Mouse (Mus musculus) ES-CJ7 (cell line): ENCODE measurements at regions not wholly inside any gene's neighbourhood (a gene's known extent, or its start where the extent isn't known, plus 50 kb on each side); places are given as distances from the start of the nearest gene placed in this dataset.

Source experiments
- DNase-seq: peaks from one replicate; pipeline ENCODE4 v3.0.0; 2011; ENCODE audit warnings: low read depth, low spot score

DNA sequence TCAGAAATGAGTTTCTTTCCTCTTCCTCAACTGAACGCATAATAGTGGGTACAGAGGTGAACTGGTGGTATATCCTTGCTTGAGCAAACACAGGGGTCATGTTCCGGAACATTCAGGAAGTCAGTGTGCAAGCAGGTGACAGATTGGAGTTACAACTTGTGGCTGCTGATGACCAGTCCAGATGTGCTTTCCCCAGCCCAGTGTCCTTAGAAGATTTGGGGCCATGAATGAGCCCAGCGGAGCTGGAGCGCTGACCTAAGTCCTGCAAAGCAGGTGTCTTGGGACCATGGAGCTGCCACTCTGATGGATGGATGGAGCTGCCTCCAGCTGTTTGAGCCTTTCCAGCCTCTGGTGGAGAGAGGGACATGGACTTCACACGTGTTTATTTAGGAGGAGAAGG lies 72.6 kb upstream of the Intu start:
- DNase-seq = no peak

DNA sequence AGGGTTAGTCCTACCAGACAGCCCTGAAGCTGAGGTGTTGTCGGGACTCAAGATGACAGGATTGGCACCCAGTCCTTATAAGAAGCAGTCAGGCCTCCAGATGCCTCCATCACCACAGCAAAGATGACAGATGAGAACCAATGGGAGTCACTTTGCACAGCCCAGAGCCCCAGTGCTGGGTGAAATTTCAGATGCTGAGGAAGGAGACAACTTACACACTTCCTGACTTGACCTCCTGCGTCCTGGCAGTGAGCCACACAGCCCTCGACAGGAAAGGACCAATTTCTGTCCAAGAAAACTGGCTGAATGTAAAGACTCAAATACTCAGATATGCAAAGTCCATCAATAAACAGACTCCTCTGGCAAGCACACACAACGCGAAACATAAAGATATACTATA lies 67.6 kb upstream of the Intu start:
- no peak for DNase-seq

DNA sequence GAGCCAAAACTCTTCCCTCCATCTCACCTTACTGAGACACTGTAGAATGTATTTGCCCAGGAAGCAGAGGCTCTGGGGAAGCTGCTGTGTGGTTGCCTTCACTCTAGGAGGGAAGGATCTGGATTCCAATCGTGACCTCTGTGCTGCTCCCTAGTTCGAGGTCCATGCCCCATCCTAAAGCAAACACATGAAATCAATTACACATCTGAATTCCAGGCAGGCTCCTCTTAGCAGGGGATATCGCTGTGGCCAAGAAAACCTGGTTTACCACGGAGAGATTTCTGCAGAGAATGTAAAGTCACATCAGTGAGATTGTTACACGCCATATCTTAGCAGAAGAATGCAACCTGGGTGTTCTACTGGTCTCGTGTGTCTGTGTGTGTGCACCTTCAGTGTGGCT lies 61.0 kb upstream of the Intu start:
- DNase-seq = no peak

DNA sequence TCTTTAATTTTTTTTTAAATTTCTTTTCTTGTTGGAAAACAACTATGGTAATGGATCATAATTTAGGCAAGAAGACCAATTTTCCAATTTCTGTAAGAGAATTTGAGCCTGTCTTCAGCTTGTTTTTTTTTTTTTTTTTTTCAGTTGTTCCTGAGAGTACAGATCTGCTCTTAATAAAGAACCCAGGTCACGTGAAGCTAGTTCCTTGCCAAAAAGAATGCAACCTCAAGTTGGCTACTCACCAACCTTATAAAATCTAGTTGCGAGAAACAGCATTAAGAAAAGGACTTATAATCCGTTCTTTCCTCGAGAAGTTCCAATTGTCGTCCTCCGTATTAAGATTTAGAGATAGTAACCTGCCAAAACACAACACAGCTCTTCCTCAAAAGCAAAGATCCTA lies 58.3 kb upstream of the Intu start:
- DNase-seq = no peak

DNA sequence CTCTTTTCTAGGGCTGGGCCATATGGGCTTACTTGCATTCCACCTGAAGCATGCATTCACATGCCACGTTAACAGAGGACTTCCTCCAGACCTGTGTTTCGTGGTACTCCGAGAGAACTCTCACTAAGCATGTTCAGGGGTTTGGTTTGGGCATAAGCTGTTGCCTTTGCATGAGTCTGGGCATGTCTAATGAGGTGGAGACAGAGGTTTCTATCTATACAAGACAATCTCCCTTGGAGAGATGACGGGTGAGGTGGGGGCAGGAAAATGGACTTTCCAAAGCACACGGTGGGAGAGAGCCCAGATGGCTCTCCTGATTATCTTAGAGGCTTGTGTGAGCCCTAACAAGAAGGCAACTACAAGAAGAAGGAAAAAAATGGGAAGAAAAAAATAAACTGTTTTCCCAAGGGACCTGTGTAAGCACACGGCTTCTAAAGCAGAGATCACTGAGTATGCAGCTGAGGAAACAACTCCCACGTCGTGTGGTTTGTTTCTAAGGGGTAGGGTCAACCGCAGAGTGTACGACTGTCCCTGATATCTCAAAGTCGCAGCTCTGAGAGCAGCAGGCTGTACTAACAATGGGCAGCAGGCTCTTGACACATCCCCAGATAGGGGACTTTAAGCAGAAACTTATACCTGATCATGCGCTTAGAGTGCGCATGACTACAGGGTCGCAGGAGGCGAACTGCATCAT lies 50.7 kb upstream of the Intu start:
- no peak for DNase-seq
